Mouse (Mus musculus) stomach, embryonic 15.5 days (tissue): ENCODE measurements around the gene Peg10. TPM values are rescaled to one million over a fixed set of nuclear protein-coding genes. Genes with fewer than 3 reads are reported as not detected.
A peak's percentile ranks its signal among the peaks of the same experiment; 100 is the strongest.

Source experiments
- ATAC-seq: fragments of 200-750 bp; cut with Nextera tagmentation; 2 replicates; pipeline ENCODE4 v1.8.0; 2017; ENCODE audit warnings: low read depth, moderate number of reproducible peaks, moderate TSS enrichment; ENCODE audit not compliant: insufficient read depth, low FRiP score
- H3K27ac ChIP-seq: fragments of 300-500 bp; sonication (generic); 2 replicates; pipeline ENCODE4 v1.5.1; 2015; ENCODE audit warnings: mild to moderate bottlenecking, inconsistent platforms
- H3K27me3 ChIP-seq: fragments of 300-500 bp; sonication (generic); replicated peaks from 2 replicates; pipeline ENCODE4 v1.6.1; 2015; ENCODE audit warnings: inconsistent platforms
- H3K36me3 ChIP-seq: fragments of 300-500 bp; sonication (generic); 2 replicates; pipeline ENCODE4 v1.6.1; 2015; ENCODE audit warnings: inconsistent platforms
- H3K4me1 ChIP-seq: fragments of 300-500 bp; sonication (generic); 2 replicates; pipeline ENCODE4 v1.6.1; 2015; ENCODE audit warnings: inconsistent platforms
- H3K4me2 ChIP-seq: fragments of 300-500 bp; sonication (generic); 2 replicates; pipeline ENCODE4 v1.6.1; 2015; ENCODE audit warnings: mild to moderate bottlenecking, inconsistent platforms
- H3K4me3 ChIP-seq: fragments of 300-500 bp; sonication (generic); replicated peaks from 2 replicates; pipeline ENCODE4 v1.5.1; 2015; ENCODE audit warnings: inconsistent platforms
- H3K9ac ChIP-seq: fragments of 300-500 bp; sonication (generic); 2 replicates; pipeline ENCODE4 v1.6.1; 2015; ENCODE audit warnings: inconsistent platforms
- H3K9me3 ChIP-seq: fragments of 300-500 bp; sonication (generic); 2 replicates; pipeline ENCODE4 v1.6.1; 2016; ENCODE audit warnings: inconsistent platforms
- WGBS: fragments of 180-500 bp; shearing (Covaris S2); methylation state at CpG from one replicate; pipeline ENCODE4 v1.1.7; 2015; 5-methylcytosine and 5-hydroxymethylcytosine counted together
- polyA plus RNA-seq: library from polyadenylated mRNA; unstranded; fragments of >200 nt; fragmentation: Nextera tagmentation; extraction: Ambion mirVana; gene quantifications from 2 replicates; pipeline ENCODE4 v1.2.1, GENCODE M21; 2015

The Peg10 gene
- 4.5 and 5.9 TPM in 2 replicates for polyA plus RNA-seq

GRCm38 (mm10) chr6:4746696-4747439, at the start of gene Peg10, which contains the start of gene Sgce:
Peg10 (plus strand) TSS chr6:4747306.
Sgce (minus strand) TSS chr6:4747207.
- 58% methylated on average over 35 of the region's 38 CpGs for WGBS
- peak within 1 kb of the TSS; percentile 74 for H3K27ac ChIP-seq
- no peaks in the 10 kb centered on the region for H3K9me3 ChIP-seq
- peak within 1 kb of the TSS; percentile 37 for H3K9ac ChIP-seq
- H3K4me1 ChIP-seq: no peaks in the 10 kb centered on the region
- peak; percentile 33; the same call in 1 of the 2 replicates for ATAC-seq
- H3K4me2 ChIP-seq: peak within 1 kb of the TSS; percentile 69
- H3K27me3 ChIP-seq: no peaks in the 10 kb centered on the region
- H3K36me3 ChIP-seq: no peaks in the 10 kb centered on the region
- peak within 1 kb of the TSS; percentile 44 for H3K4me3 ChIP-seq

GRCm38 (mm10) chr6:4701641-4702040, 45.5 kb upstream of the Peg10 start:
- H3K4me1 ChIP-seq: no peaks in the 10 kb centered on the region
- no peak for ATAC-seq
- no peak overlapping the region for H3K9ac ChIP-seq
- no peak overlapping the region for H3K27ac ChIP-seq
- no peak overlapping the region for H3K4me3 ChIP-seq
- no peaks in the 10 kb centered on the region for H3K36me3 ChIP-seq
- H3K27me3 ChIP-seq: no peaks in the 10 kb centered on the region
- H3K4me2 ChIP-seq: no peak overlapping the region
- H3K9me3 ChIP-seq: no peaks in the 10 kb centered on the region
- WGBS: 81% methylated on average over 8 of the region's 8 CpGs

- no peak overlapping the region for H3K27ac ChIP-seq
- WGBS: 62% methylated on average over 7 of the region's 7 CpGs
- H3K27me3 ChIP-seq: no peaks in the 10 kb centered on the region
- no peaks in the 10 kb centered on the region for H3K9me3 ChIP-seq
- no peaks in the 10 kb centered on the region for H3K4me1 ChIP-seq
- no peak for ATAC-seq
- no peaks in the 10 kb centered on the region for H3K36me3 ChIP-seq
- no peak overlapping the region for H3K9ac ChIP-seq
- no peak overlapping the region for H3K4me3 ChIP-seq
- H3K4me2 ChIP-seq: no peak overlapping the region
These were observed 43.2 kb upstream of the Peg10 start for GRCm38 (mm10) chr6:4703908-4704307.

GRCm38 (mm10) chr6:4706415-4706814, 40.7 kb upstream of the Peg10 start:
- no peaks in the 10 kb centered on the region for H3K27me3 ChIP-seq
- 68% methylated on average over 5 of the region's 5 CpGs for WGBS
- no peak overlapping the region for H3K4me2 ChIP-seq
- H3K36me3 ChIP-seq: no peaks in the 10 kb centered on the region
- no peak overlapping the region for H3K27ac ChIP-seq
- ATAC-seq: no peak
- H3K4me3 ChIP-seq: no peak overlapping the region
- no peaks in the 10 kb centered on the region for H3K9me3 ChIP-seq
- no peaks in the 10 kb centered on the region for H3K4me1 ChIP-seq
- no peak overlapping the region for H3K9ac ChIP-seq

- no peak overlapping the region for H3K4me3 ChIP-seq
- no peak for ATAC-seq
- no peaks in the 10 kb centered on the region for H3K4me1 ChIP-seq
- H3K9me3 ChIP-seq: no peaks in the 10 kb centered on the region
- no peaks in the 10 kb centered on the region for H3K36me3 ChIP-seq
- 88% methylated on average over 1 of the region's 1 CpGs for WGBS
- no peak overlapping the region for H3K27ac ChIP-seq
- no peaks in the 10 kb centered on the region for H3K27me3 ChIP-seq
- no peak overlapping the region for H3K9ac ChIP-seq
- no peak overlapping the region for H3K4me2 ChIP-seq
These were observed 38.1 kb upstream of the Peg10 start for GRCm38 (mm10) chr6:4708971-4709370.

- Histone ChIP-seq H3K27me3 (no peaks in the 10 kb centered on the region), H3K9me3 (no peaks in the 10 kb centered on the region), H3K4me2 (no peak overlapping the region), H3K36me3 (no peaks in the 10 kb centered on the region), H3K27ac (no peak overlapping the region), H3K4me3 (no peak overlapping the region), H3K9ac (no peak overlapping the region), H3K4me1 (no peaks in the 10 kb centered on the region)
- WGBS: 96% methylated on average over 2 of the region's 2 CpGs
- ATAC-seq: no peak
These were observed 30.9 kb upstream of the Peg10 start for GRCm38 (mm10) chr6:4716171-4716570.

GRCm38 (mm10) chr6:4717344-4717743, 29.8 kb upstream of the Peg10 start:
- 66% methylated on average over 2 of the region's 2 CpGs for WGBS
- ATAC-seq: no peak

GRCm38 (mm10) chr6:4722142-4722541, 25.0 kb upstream of the Peg10 start:
- no peak for ATAC-seq
- no peak overlapping the region for H3K4me3 ChIP-seq
- no peaks in the 10 kb centered on the region for H3K27me3 ChIP-seq
- no peaks in the 10 kb centered on the region for H3K36me3 ChIP-seq
- H3K4me1 ChIP-seq: no peaks in the 10 kb centered on the region
- no peaks in the 10 kb centered on the region for H3K9me3 ChIP-seq
- no peak overlapping the region for H3K4me2 ChIP-seq
- H3K27ac ChIP-seq: no peak overlapping the region
- no peak overlapping the region for H3K9ac ChIP-seq
- WGBS: 69% methylated on average over 6 of the region's 6 CpGs

More at GRCm38 (mm10) chr6:4717344-4717743, 29.8 kb upstream of the Peg10 start:
- H3K4me2 ChIP-seq: no peak overlapping the region
- no peak overlapping the region for H3K4me3 ChIP-seq
- no peaks in the 10 kb centered on the region for H3K4me1 ChIP-seq
- H3K9ac ChIP-seq: no peak overlapping the region
- no peaks in the 10 kb centered on the region for H3K36me3 ChIP-seq
- H3K27ac ChIP-seq: no peak overlapping the region
- H3K27me3 ChIP-seq: no peaks in the 10 kb centered on the region
- no peaks in the 10 kb centered on the region for H3K9me3 ChIP-seq

- Histone ChIP-seq H3K4me2 (no peak overlapping the region), H3K27ac (no peak overlapping the region), H3K9me3 (no peaks in the 10 kb centered on the region), H3K4me1 (no peaks in the 10 kb centered on the region), H3K27me3 (no peaks in the 10 kb centered on the region), H3K36me3 (no peaks in the 10 kb centered on the region), H3K9ac (no peak overlapping the region), H3K4me3 (no peak overlapping the region)
- no peak for ATAC-seq
- WGBS: 77% methylated on average over 13 of the region's 13 CpGs
These were observed 24.4 kb upstream of the Peg10 start for GRCm38 (mm10) chr6:4722739-4723138.

GRCm38 (mm10) chr6:4723998-4724757, 22.9 kb upstream of the Peg10 start:
- Histone ChIP-seq H3K9me3 (no peaks in the 10 kb centered on the region), H3K27ac (no peak overlapping the region), H3K4me2 (no peak overlapping the region), H3K4me3 (no peak overlapping the region), H3K36me3 (no peaks in the 10 kb centered on the region), H3K9ac (no peak overlapping the region), H3K27me3 (no peaks in the 10 kb centered on the region), H3K4me1 (no peaks in the 10 kb centered on the region)
- WGBS: 73% methylated on average over 15 of the region's 15 CpGs
- no peak for ATAC-seq

- ATAC-seq: no peak
- H3K36me3 ChIP-seq: no peaks in the 10 kb centered on the region
- H3K4me2 ChIP-seq: no peak overlapping the region
- no peak overlapping the region for H3K4me3 ChIP-seq
- no peaks in the 10 kb centered on the region for H3K27me3 ChIP-seq
- 0 out of 2 replicates have a peak, but pooled peaks cover 5% of the 10 kb centered on the region for H3K4me1 ChIP-seq
- no peaks in the 10 kb centered on the region for H3K9me3 ChIP-seq
- H3K9ac ChIP-seq: no peak overlapping the region
- H3K27ac ChIP-seq: no peak overlapping the region
- 89% methylated on average over 2 of the region's 2 CpGs for WGBS
These were observed 18.8 kb upstream of the Peg10 start for GRCm38 (mm10) chr6:4728305-4728704.

GRCm38 (mm10) chr6:4731675-4732074, 15.4 kb upstream of the Peg10 start:
- Histone ChIP-seq H3K9me3 (no peaks in the 10 kb centered on the region), H3K9ac (no peak overlapping the region), H3K4me3 (no peak overlapping the region), H3K4me1 (0 out of 2 replicates have a peak, but pooled peaks cover 5% of the 10 kb centered on the region), H3K27me3 (no peaks in the 10 kb centered on the region), H3K27ac (no peak overlapping the region), H3K36me3 (no peaks in the 10 kb centered on the region), H3K4me2 (no peak overlapping the region)
- ATAC-seq: no peak
- WGBS: 66% methylated on average over 8 of the region's 8 CpGs
